Mouse (Mus musculus) lung, adult 2 months (tissue): ENCODE measurements around the gene Avpr2.

Source experiments
- CTCF ChIP-seq: fragments of 200-500 bp; IDR thresholded peaks from 2 replicates; pipeline ENCODE4 v1.5.1; 2011; ENCODE audit warnings: mild to moderate bottlenecking, low read length, control low read depth; ENCODE audit not compliant: insufficient read depth
- POLR2A ChIP-seq: fragments of 200-500 bp; IDR thresholded peaks from 2 replicates; pipeline ENCODE4 v1.6.1; 2011; ENCODE audit warnings: low read depth, mild to moderate bottlenecking, control low read depth, low read length, borderline replicate concordance; ENCODE audit errors: extremely low read depth

GRCm38 (mm10) chrX:73910049-73910448 is 18.1 kb downstream of the Avpr2 start:
- no peak for TF ChIP-seq CTCF
- no peak for TF ChIP-seq POLR2A
